Mouse (Mus musculus): Measurements from ENCODE around the gene Cbln1.

DNA sequence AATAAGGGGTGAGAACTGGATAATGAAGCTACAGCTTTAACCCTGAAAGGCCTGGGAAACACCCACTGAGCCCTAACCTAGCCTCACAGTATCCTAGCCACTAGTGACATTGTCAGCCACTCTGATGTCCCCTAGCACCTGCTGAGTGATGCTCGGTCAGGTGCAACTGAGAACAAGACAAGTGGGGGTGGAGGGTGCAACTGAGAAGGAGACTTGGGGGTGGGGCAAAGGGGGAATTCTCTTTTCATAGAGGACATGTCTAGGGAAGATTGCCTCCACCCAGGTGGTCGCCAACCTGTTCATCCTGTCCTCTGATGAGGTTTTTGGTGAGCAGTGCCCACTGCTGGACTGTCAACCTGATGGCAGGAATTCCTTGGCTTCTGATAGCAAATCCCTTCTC is 1.5 kb upstream of the Cbln1 start:
- TF ChIP-seq CTCF (IDR thresholded peaks at IDR 0.05; ENCODE audit: borderline replicate concordance, insufficient read depth, low read length) (no peak), POLR2A (IDR thresholded peaks at IDR 0.05; ENCODE audit: low read depth, low read length) (no peak)

Data from embryonic fibroblast, embryonic 13.5 days (primary cell).